Mouse (Mus musculus): ENCODE results near the gene Ctrc. TPM values are rescaled to one million over a fixed set of nuclear protein-coding genes. Genes with fewer than 3 reads are reported as not detected.

The Ctrc gene
- polyA plus RNA-seq, 1 experiment: not detected

GRCm38 (mm10) chr4:141865600-141865999 is 19.4 kb upstream of the Ctrc start:
- H3K4me3 ChIP-seq: no peak overlapping the region

GRCm38 (mm10) chr4:141865006-141865405 is 18.8 kb upstream of the Ctrc start:
- Histone ChIP-seq H3K36me3 (ENCODE audit: control insufficient read depth, insufficient read depth) (no peaks in the 10 kb centered on the region), H3K4me3 (no peak overlapping the region), H3ac (ENCODE audit: control insufficient read depth, insufficient read length) (no peak overlapping the region), H3K79me2 (ENCODE audit: control insufficient read depth, insufficient read depth) (no peaks in the 10 kb centered on the region), H3K27me3 (ENCODE audit: control insufficient read depth, insufficient read depth, insufficient read length) (no peaks in the 10 kb centered on the region), H3K4me2 (ENCODE audit: low read depth) (no peak overlapping the region)
- TF ChIP-seq E2F4 (IDR thresholded peaks at IDR 0.05; ENCODE audit: insufficient read depth) (no peak), MYOG (IDR thresholded peaks at IDR 0.05; ENCODE audit: control insufficient read depth in 1 of 3, insufficient read depth in 1 of 3, insufficient read length in 2 of 3, low read depth in 2 of 3) (no peak), USF1 (IDR thresholded peaks at IDR 0.05; ENCODE audit: low read depth) (no peak), TCF12 (IDR thresholded peaks at IDR 0.05; ENCODE audit: insufficient read depth, poor library complexity, severe bottlenecking) (no peak), SRF (IDR thresholded peaks at IDR 0.05; ENCODE audit: control insufficient read depth, insufficient read length, low read depth) (no peak), TCF3 (IDR thresholded peaks at IDR 0.05; ENCODE audit: insufficient read length, low read depth) (no peak), MYOD1 (IDR thresholded peaks at IDR 0.05; ENCODE audit: control insufficient read depth in 1 of 3, insufficient read length in 2 of 3, low read depth in 2 of 3) (no peak), POLR2AphosphoS2 (IDR thresholded peaks at IDR 0.05; ENCODE audit: insufficient read length, low read depth) (no peak), MAX (IDR thresholded peaks at IDR 0.05; ENCODE audit: low read depth) (no peak), POLR2A (IDR thresholded peaks at IDR 0.05; ENCODE audit: insufficient read length, low read depth) (no peak), REST (IDR thresholded peaks at IDR 0.05; ENCODE audit: insufficient read depth, insufficient read length) (no peak), CEBPB (IDR thresholded peaks at IDR 0.05; ENCODE audit: insufficient read depth, poor library complexity, severe bottlenecking) (no peak)

More at GRCm38 (mm10) chr4:141865600-141865999, 19.4 kb upstream of the Ctrc start:
- Histone ChIP-seq H3K27me3 (ENCODE audit: control insufficient read depth, insufficient read depth, insufficient read length) (no peaks in the 10 kb centered on the region), H3ac (ENCODE audit: control insufficient read depth, insufficient read length) (no peak overlapping the region), H3K79me2 (ENCODE audit: control insufficient read depth, insufficient read depth) (no peaks in the 10 kb centered on the region), H3K4me2 (ENCODE audit: low read depth) (no peak overlapping the region), H3K36me3 (ENCODE audit: control insufficient read depth, insufficient read depth) (no peaks in the 10 kb centered on the region)
- TF ChIP-seq MYOG (IDR thresholded peaks at IDR 0.05; ENCODE audit: control insufficient read depth in 1 of 3, insufficient read depth in 1 of 3, insufficient read length in 2 of 3, low read depth in 2 of 3) (no peak), CEBPB (IDR thresholded peaks at IDR 0.05; ENCODE audit: insufficient read depth, poor library complexity, severe bottlenecking) (no peak), TCF12 (IDR thresholded peaks at IDR 0.05; ENCODE audit: insufficient read depth, poor library complexity, severe bottlenecking) (no peak), POLR2AphosphoS2 (IDR thresholded peaks at IDR 0.05; ENCODE audit: insufficient read length, low read depth) (no peak), MYOD1 (IDR thresholded peaks at IDR 0.05; ENCODE audit: control insufficient read depth in 1 of 3, insufficient read length in 2 of 3, low read depth in 2 of 3) (no peak), TCF3 (IDR thresholded peaks at IDR 0.05; ENCODE audit: insufficient read length, low read depth) (no peak), MAX (IDR thresholded peaks at IDR 0.05; ENCODE audit: low read depth) (no peak), POLR2A (IDR thresholded peaks at IDR 0.05; ENCODE audit: insufficient read length, low read depth) (no peak), E2F4 (IDR thresholded peaks at IDR 0.05; ENCODE audit: insufficient read depth) (no peak), REST (IDR thresholded peaks at IDR 0.05; ENCODE audit: insufficient read depth, insufficient read length) (no peak), SRF (IDR thresholded peaks at IDR 0.05; ENCODE audit: control insufficient read depth, insufficient read length, low read depth) (no peak), USF1 (IDR thresholded peaks at IDR 0.05; ENCODE audit: low read depth) (no peak)

- Histone ChIP-seq H3K79me2 (ENCODE audit: control insufficient read depth, insufficient read depth) (no peaks in the 10 kb centered on the region), H3K36me3 (ENCODE audit: control insufficient read depth, insufficient read depth) (no peaks in the 10 kb centered on the region), H3K4me3 (no peak overlapping the region), H3K27me3 (ENCODE audit: control insufficient read depth, insufficient read depth, insufficient read length) (no peaks in the 10 kb centered on the region), H3ac (ENCODE audit: control insufficient read depth, insufficient read length) (no peak overlapping the region), H3K4me2 (ENCODE audit: low read depth) (no peak overlapping the region)
- TF ChIP-seq USF1 (IDR thresholded peaks at IDR 0.05; ENCODE audit: low read depth): no peak
Measured at GRCm38 (mm10) chr4:141864506-141864905, 18.3 kb upstream of the Ctrc start.

- no peak overlapping the region for H3K4me3 ChIP-seq
- no peaks in the 10 kb centered on the region for H3K36me3 ChIP-seq (ENCODE audit: control insufficient read depth, insufficient read depth)
- no peaks in the 10 kb centered on the region for H3K79me2 ChIP-seq (ENCODE audit: control insufficient read depth, insufficient read depth)
- no peak overlapping the region for H3ac ChIP-seq (ENCODE audit: control insufficient read depth, insufficient read length)
- no peak overlapping the region for H3K4me2 ChIP-seq (ENCODE audit: low read depth)
- H3K27me3 ChIP-seq (ENCODE audit: control insufficient read depth, insufficient read depth, insufficient read length): no peaks in the 10 kb centered on the region
- TF ChIP-seq MYOG (IDR thresholded peaks at IDR 0.05; ENCODE audit: control insufficient read depth in 1 of 3, insufficient read depth in 1 of 3, insufficient read length in 2 of 3, low read depth in 2 of 3) (no peak), POLR2AphosphoS2 (IDR thresholded peaks at IDR 0.05; ENCODE audit: insufficient read length, low read depth) (no peak), REST (IDR thresholded peaks at IDR 0.05; ENCODE audit: insufficient read depth, insufficient read length) (no peak), TCF12 (IDR thresholded peaks at IDR 0.05; ENCODE audit: insufficient read depth, poor library complexity, severe bottlenecking) (no peak), USF1 (IDR thresholded peaks at IDR 0.05; ENCODE audit: low read depth) (no peak)
Measured at GRCm38 (mm10) chr4:141863726-141864280, 17.6 kb upstream of the Ctrc start.

GRCm38 (mm10) chr4:141862867-141863266 is 16.7 kb upstream of the Ctrc start:
- TF ChIP-seq SRF (IDR thresholded peaks at IDR 0.05; ENCODE audit: control insufficient read depth, insufficient read length, low read depth): no peak
- no peak for TF ChIP-seq TCF12 (IDR thresholded peaks at IDR 0.05; ENCODE audit: insufficient read depth, poor library complexity, severe bottlenecking)
- TF ChIP-seq POLR2A (IDR thresholded peaks at IDR 0.05; ENCODE audit: insufficient read length, low read depth): no peak
- no peak for TF ChIP-seq USF1 (IDR thresholded peaks at IDR 0.05; ENCODE audit: low read depth)
- no peak for TF ChIP-seq CEBPB (IDR thresholded peaks at IDR 0.05; ENCODE audit: insufficient read depth, poor library complexity, severe bottlenecking)
- no peak for TF ChIP-seq TCF3 (IDR thresholded peaks at IDR 0.05; ENCODE audit: insufficient read length, low read depth)
- TF ChIP-seq E2F4 (IDR thresholded peaks at IDR 0.05; ENCODE audit: insufficient read depth): no peak
- TF ChIP-seq MYOG (IDR thresholded peaks at IDR 0.05; ENCODE audit: control insufficient read depth in 1 of 3, insufficient read depth in 1 of 3, insufficient read length in 2 of 3, low read depth in 2 of 3): no peak
- TF ChIP-seq POLR2AphosphoS2 (IDR thresholded peaks at IDR 0.05; ENCODE audit: insufficient read length, low read depth): no peak
- TF ChIP-seq MYOD1 (IDR thresholded peaks at IDR 0.05; ENCODE audit: control insufficient read depth in 1 of 3, insufficient read length in 2 of 3, low read depth in 2 of 3): no peak
- TF ChIP-seq MAX (IDR thresholded peaks at IDR 0.05; ENCODE audit: low read depth): no peak
- no peaks in the 10 kb centered on the region for H3K27me3 ChIP-seq (ENCODE audit: control insufficient read depth, insufficient read depth, insufficient read length)
- H3K4me3 ChIP-seq: no peak overlapping the region
- H3ac ChIP-seq (ENCODE audit: control insufficient read depth, insufficient read length): no peak overlapping the region
- no peaks in the 10 kb centered on the region for H3K36me3 ChIP-seq (ENCODE audit: control insufficient read depth, insufficient read depth)
- H3K4me2 ChIP-seq (ENCODE audit: low read depth): no peak overlapping the region
- H3K79me2 ChIP-seq (ENCODE audit: control insufficient read depth, insufficient read depth): no peaks in the 10 kb centered on the region

Measured in myocyte (in vitro differentiated cells).